Mouse (Mus musculus): ENCODE measurements at regions not wholly inside any gene's neighbourhood (a gene's known extent, or its start where the extent isn't known, plus 50 kb on each side); places are given as distances from the start of the nearest gene placed in this dataset.

- peak in 1 of 2 experiments; percentile 10 for DNase-seq (ENCODE audit: low spot score in 2 of 2)
- intact Hi-C loops (cut with DNase I), result no loop called here
These were observed 338.0 kb downstream of the Igsf11 start for GRCm38 (mm10) chr16:39230439-39230838.

- DNase-seq (ENCODE audit: low spot score in 2 of 2), result no peak
- intact Hi-C loops (cut with DNase I), result no loop called here
These were observed 341.8 kb downstream of the Igsf11 start for GRCm38 (mm10) chr16:39234290-39234689.

GRCm38 (mm10) chr16:39273490-39273889 lies 381.0 kb downstream of the Igsf11 start:
- DNase-seq (ENCODE audit: low spot score in 2 of 2), result no peak
- intact Hi-C loops (cut with DNase I), result loop anchor here (10.0 kb wide), 1 partner anchor 99 kb away; no protein-coding TSS in a partner anchor

- no peak for DNase-seq (ENCODE audit: low spot score in 2 of 2)
- intact Hi-C loops (cut with DNase I), result no loop called here
These were observed 392.0 kb downstream of the Igsf11 start for GRCm38 (mm10) chr16:39284484-39284883.

GRCm38 (mm10) chr16:39285028-39285744 lies 392.7 kb downstream of the Igsf11 start:
- intact Hi-C loops (cut with DNase I), result no loop called here
- no peak for DNase-seq (ENCODE audit: low spot score in 2 of 2)

GRCm38 (mm10) chr16:39286797-39287565 lies 394.5 kb downstream of the Igsf11 start:
- intact Hi-C loops (cut with DNase I), result no loop called here
- no peak for DNase-seq (ENCODE audit: low spot score in 2 of 2)

- no peak for DNase-seq (ENCODE audit: low spot score in 2 of 2)
- intact Hi-C loops (cut with DNase I), result no loop called here
These were observed 406.4 kb downstream of the Igsf11 start for GRCm38 (mm10) chr16:39298856-39299255.

- peak; percentile 72 to 76 for DNase-seq (ENCODE audit: low spot score in 2 of 2)
- intact Hi-C loops (cut with DNase I), result no loop called here
These were observed 410.5 kb downstream of the Igsf11 start for GRCm38 (mm10) chr16:39302902-39303361.

GRCm38 (mm10) chr16:39303371-39303770 lies 410.9 kb downstream of the Igsf11 start:
- DNase-seq (ENCODE audit: low spot score in 2 of 2), result no peak
- intact Hi-C loops (cut with DNase I), result no loop called here

- no peak for DNase-seq (ENCODE audit: low spot score in 2 of 2)
- intact Hi-C loops (cut with DNase I), result no loop called here
These were observed 415.5 kb downstream of the Igsf11 start for GRCm38 (mm10) chr16:39307951-39308350.

- DNase-seq (ENCODE audit: low spot score in 2 of 2), result peak; percentile 86 to 89
- intact Hi-C loops (cut with DNase I), result loop anchor here (10.0 kb wide), 2 partner anchors 202 to 668 kb away; partner anchors contain the start of gene Lsamp
These were observed 424.5 kb downstream of the Igsf11 start for GRCm38 (mm10) chr16:39316752-39317594.

GRCm38 (mm10) chr16:39325627-39326026 lies 433.2 kb downstream of the Igsf11 start:
- intact Hi-C loops (cut with DNase I), result no loop called here
- no peak for DNase-seq (ENCODE audit: low spot score in 2 of 2)

GRCm38 (mm10) chr16:39363657-39364056 lies 471.2 kb downstream of the Igsf11 start:
- no peak for DNase-seq (ENCODE audit: low spot score in 2 of 2)
- intact Hi-C loops (cut with DNase I), result loop anchor here (10.0 kb wide), 1 partner anchor 249 kb away; no protein-coding TSS in a partner anchor

GRCm38 (mm10) chr16:39368276-39368675 lies 475.8 kb downstream of the Igsf11 start:
- DNase-seq (ENCODE audit: low spot score in 2 of 2), result no peak
- intact Hi-C loops (cut with DNase I), result loop anchor here (10.0 kb wide), 1 partner anchor 253 kb away; no protein-coding TSS in a partner anchor

- intact Hi-C loops (cut with DNase I), result no loop called here
- peak; percentile 30 to 34 for DNase-seq (ENCODE audit: low spot score in 2 of 2)
These were observed 482.1 kb downstream of the Igsf11 start for GRCm38 (mm10) chr16:39374616-39375015.

GRCm38 (mm10) chr16:39379959-39380358 lies 487.5 kb downstream of the Igsf11 start:
- intact Hi-C loops (cut with DNase I), result no loop called here
- no peak for DNase-seq (ENCODE audit: low spot score in 2 of 2)

GRCm38 (mm10) chr16:39389943-39390342 lies 497.5 kb downstream of the Igsf11 start:
- intact Hi-C loops (cut with DNase I), result no loop called here
- no peak for DNase-seq (ENCODE audit: low spot score in 2 of 2)

- DNase-seq (ENCODE audit: low spot score in 2 of 2), result no peak
- intact Hi-C loops (cut with DNase I), result no loop called here
These were observed 498.2 kb downstream of the Igsf11 start for GRCm38 (mm10) chr16:39390626-39391025.

GRCm38 (mm10) chr16:39402101-39402749 lies 509.8 kb downstream of the Igsf11 start:
- DNase-seq (ENCODE audit: low spot score in 2 of 2), result peak; percentile 56 to 60
- intact Hi-C loops (cut with DNase I), result no loop called here

All from left cerebral cortex, postnatal 14 days (tissue).